Mouse (Mus musculus) lung, adult 2 months (tissue): Measurements from ENCODE around the gene Gm20388.

Experiments
- CTCF ChIP-seq: fragments of 200-500 bp; IDR thresholded peaks from 2 replicates; pipeline ENCODE4 v1.5.1; 2011; ENCODE audit warnings: mild to moderate bottlenecking, low read length, control low read depth; ENCODE audit not compliant: insufficient read depth
- POLR2A ChIP-seq: fragments of 200-500 bp; IDR thresholded peaks from 2 replicates; pipeline ENCODE4 v1.6.1; 2011; ENCODE audit warnings: low read depth, mild to moderate bottlenecking, control low read depth, low read length, borderline replicate concordance; ENCODE audit errors: extremely low read depth

- TF ChIP-seq POLR2A = no peak
- TF ChIP-seq CTCF = no peak
Observed at GRCm38 (mm10) chr8:124099623-124099965, 4189.0 kb downstream of the Gm20388 start.
